Mouse (Mus musculus): ENCODE results near the gene Mitf.

DNA sequence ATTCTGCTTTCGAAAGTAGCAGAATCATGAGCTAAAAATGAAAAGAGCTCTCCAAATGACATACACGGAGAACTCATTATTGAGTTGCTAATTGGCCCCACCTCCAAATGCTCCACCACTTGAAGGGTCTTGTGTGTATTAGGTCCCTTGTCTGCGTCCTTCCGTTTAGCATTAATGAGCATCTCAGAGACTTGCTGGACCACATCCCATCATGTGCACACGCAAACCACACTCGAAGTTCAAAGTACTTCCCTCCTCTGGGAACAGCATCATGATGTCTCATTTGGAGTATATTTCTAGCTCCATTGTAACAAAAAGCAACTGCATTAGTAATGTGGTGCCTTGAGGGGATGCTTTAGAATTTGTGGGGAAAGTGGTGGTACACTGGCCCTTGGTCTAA is 24.6 kb upstream of the Mitf start:
- TF ChIP-seq GATA1 (IDR thresholded peaks at IDR 0.05; ENCODE audit: borderline replicate concordance, low read length) (no peak), FLI1 (IDR thresholded peaks at IDR 0.05; ENCODE audit: low read length) (no peak)

Measured in megakaryocyte, embryonic 14.5 days (primary cell).